Mouse (Mus musculus) thymus, postnatal 4 days (tissue): ENCODE measurements at regions not wholly inside any gene's neighbourhood (a gene's known extent, or its start where the extent isn't known, plus 50 kb on each side); places are given as distances from the start of the nearest gene placed in this dataset.

ENCODE experiments used
- DNase-seq: peaks from one replicate; pipeline ENCODE4 v3.0.0; 2021

DNA sequence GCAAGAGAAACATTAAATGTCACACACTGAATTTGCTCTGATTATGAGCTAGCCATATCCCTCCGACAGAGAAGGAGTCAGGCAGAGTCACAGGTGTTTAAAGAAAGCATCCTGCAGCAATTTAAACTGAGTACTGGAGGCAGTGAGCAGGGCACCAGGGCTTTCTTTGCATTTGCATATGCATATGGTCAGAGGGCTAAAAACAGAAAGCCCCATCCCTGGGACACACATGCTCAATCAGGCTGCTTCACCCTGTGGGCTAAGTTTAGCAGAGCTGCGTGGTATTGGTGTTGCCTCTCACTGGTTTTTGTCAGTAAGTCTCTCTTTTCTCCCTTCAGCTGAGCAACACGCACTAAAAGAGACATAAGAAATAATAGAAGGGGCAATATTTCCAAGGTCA is 289.9 kb upstream of the Rps6ka3 start:
- no peak for DNase-seq

- DNase-seq: no peak
Measured at GRCm38 (mm10) chrX:158921424-158921823, 288.7 kb upstream of the Rps6ka3 start.

- DNase-seq: peak; percentile 77
Measured at GRCm38 (mm10) chrX:158921838-158922450, 288.2 kb upstream of the Rps6ka3 start.

DNA sequence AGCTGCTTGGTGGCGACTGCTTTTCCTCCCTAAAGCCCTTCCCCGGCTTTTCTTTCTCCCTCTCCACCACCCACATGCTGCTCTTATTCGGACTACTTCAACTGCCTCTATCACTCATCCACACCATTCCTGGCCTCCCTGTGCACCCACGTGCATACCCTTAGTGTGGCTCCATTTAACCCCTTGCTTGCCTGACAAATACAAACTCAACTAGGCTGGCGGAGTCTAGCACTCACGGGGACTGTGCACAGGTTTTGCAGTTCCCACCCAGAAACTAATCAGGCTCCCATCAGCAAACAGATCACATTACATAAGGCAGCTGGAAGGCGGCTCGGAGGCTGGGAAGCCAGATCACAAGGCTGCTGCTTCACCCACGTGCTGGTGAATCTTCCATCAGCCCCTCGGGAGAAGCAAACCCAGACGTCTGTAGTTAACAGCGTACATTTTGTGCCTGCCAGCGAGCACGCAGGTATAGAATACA is 287.0 kb upstream of the Rps6ka3 start:
- DNase-seq: no peak

- no peak for DNase-seq
Measured at GRCm38 (mm10) chrX:158923657-158924489, 286.2 kb upstream of the Rps6ka3 start.

- DNase-seq: no peak
Measured at GRCm38 (mm10) chrX:158924490-158925398, 285.4 kb upstream of the Rps6ka3 start.

DNA sequence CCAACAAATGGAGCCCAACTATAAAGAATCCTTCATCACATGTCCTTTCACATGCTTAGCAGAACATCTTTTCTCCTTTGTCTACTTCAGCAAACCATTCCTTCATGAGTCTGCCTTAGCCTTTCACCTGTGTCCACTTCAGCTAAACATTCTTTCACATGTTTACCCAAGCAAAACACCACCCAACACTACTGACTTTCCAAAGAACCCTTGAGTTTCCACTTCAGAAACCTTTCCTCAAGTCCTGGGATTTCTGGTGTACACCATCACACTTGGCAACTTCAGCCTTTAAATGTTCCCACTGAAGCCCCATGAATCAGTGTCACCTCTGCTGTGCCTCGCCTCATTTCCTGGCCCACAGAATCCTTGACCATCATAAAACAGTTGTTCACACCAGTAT is 278.2 kb upstream of the Rps6ka3 start:
- DNase-seq: no peak

- no peak for DNase-seq
Measured at GRCm38 (mm10) chrX:158947191-158947590, 262.9 kb upstream of the Rps6ka3 start.

- peak; percentile 14 for DNase-seq
Measured at GRCm38 (mm10) chrX:158971726-158972125, 238.4 kb upstream of the Rps6ka3 start.

- no peak for DNase-seq
Measured at GRCm38 (mm10) chrX:158976648-158977047, 233.5 kb upstream of the Rps6ka3 start.

GRCm38 (mm10) chrX:158984721-158985120 is 225.4 kb upstream of the Rps6ka3 start:
- DNase-seq: no peak

GRCm38 (mm10) chrX:158987676-158988075 is 222.4 kb upstream of the Rps6ka3 start:
- no peak for DNase-seq

DNA sequence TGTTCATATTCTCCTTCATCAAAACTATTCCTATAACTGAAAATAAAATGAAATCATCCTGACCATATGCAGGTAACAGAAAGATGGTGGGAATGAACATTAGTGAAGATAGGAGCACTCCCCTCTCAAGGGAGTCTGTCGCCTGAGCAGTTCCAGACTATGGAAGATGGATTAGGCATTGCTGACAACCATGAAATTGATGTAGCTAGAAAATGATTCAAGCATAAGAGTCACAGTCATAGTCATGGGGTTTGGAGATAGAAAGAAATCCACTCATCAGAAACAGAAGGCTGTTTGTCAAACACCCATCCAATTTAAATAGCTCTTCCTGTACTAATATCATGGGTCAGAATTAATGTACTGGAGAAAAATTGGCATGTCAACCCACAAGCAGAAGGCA is 191.2 kb upstream of the Rps6ka3 start:
- no peak for DNase-seq

GRCm38 (mm10) chrX:159026311-159026710 is 183.8 kb upstream of the Rps6ka3 start:
- DNase-seq: no peak

- DNase-seq: no peak
Measured at GRCm38 (mm10) chrX:159031927-159032326, 178.2 kb upstream of the Rps6ka3 start.

- DNase-seq: peak; percentile 86
Measured at GRCm38 (mm10) chrX:159043432-159043831, 166.7 kb upstream of the Rps6ka3 start.

DNA sequence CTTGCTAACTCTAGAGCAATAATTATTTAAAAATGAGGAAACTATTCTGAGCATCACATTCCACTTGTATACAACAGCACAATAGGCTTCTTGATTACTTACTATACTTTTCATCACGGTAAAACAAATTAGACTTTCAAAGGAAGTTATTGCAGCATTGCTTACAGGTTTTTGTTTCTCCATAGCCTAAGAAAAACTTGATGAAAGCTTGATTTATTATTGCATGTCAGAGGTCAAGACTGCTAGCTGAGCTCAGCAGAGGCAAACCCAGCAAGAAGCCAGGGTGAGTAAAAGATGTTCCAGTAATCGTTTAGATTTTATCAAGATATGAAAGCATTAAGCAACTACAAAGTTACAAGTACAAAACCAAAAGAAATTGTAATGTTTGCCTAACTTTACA is 162.2 kb upstream of the Rps6ka3 start:
- DNase-seq: no peak

DNA sequence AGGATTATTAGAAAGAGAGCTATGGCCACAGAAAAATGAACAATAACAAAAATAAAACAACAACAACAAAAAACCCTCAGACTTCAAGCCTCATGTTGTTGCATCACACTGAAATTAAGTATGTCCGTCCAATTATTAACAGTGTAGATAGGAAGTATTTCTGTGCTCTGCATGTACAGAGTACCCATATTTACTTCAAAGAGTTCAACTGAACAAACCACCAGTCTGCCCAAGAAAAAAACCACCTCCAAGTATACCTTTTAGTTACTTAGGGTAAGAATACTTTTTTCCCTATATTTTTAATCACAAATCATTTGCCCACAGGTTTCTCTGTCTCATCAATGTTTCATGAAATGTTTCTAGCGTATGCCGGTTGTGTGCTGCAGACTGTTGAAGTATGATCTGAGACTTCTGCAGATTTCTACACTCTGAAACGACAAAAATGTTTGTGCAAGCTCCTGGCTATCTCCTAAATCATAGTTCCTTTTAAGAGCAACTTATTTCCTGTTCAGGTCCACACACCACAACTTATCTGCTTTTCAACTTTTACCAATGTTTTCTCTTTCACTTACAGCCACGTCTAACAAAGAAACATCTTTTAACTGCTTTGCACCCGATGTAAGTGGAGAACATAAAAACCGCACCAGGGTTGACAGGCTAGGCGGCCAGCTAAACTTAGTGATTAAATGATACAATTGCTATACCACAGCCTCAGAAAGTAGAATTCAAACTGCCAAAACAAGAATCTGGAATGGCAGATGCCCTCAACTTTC is 154.2 kb upstream of the Rps6ka3 start:
- no peak for DNase-seq

DNA sequence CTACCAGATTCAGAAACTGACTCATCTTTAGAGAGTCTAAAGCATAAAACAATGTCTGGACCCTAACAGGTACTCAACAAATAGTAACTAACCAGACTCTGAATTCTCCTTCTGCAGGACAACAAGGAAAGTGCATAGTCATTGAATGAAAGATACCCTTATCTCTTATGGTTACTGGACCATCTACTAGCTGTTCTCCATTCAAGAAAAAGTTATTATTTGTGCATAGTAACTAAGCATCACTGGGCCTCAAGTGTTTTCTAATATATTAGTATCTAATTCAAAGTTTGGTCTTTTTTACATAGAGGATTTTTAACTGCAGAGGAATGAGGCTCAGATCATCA is 153.7 kb upstream of the Rps6ka3 start:
- DNase-seq: no peak

DNA sequence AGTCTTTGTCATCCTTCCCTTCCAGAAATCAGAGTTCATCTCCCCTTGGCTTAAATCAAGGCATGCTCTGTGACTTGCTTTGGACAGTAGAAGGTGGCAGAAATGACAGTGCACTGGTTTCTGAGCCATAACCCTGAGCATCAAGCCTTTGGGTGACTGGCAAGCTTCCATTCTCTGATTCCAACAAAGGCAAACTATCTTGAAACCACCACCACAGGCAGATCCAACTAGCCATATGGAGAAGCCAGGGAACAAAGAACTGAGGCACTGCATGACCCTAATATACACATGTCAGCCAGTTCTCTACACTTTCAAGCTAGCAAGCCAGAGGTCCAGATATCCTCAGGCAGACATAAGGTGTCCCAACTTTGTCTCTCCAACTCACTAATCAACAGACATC is 151.2 kb upstream of the Rps6ka3 start:
- DNase-seq: no peak

- DNase-seq: no peak
Measured at GRCm38 (mm10) chrX:159061322-159061721, 148.8 kb upstream of the Rps6ka3 start.

DNA sequence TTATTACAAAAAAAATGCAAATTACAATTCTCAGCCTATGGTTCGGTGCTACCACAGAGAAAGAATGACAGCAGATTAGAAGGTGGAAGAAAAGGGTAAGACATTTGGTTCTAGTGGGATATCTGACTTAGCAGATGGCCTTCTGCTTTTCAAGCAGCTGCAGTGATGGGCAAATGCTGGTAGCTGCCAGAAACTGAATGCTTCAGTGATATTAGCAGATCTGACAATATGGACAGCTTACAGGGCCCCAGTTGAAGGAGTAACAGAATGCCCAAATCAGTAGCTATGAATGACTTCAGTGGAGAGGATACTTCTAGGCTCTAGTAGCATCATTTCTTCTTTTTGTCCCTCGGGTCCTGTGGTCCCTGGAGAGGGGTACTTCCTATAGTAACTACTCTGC is 143.9 kb upstream of the Rps6ka3 start:
- no peak for DNase-seq

- DNase-seq: no peak
Measured at GRCm38 (mm10) chrX:159072647-159073046, 137.5 kb upstream of the Rps6ka3 start.
